Mouse (Mus musculus): ENCODE measurements around the gene Epb41. TPM values are rescaled to one million over a fixed set of nuclear protein-coding genes. Genes with fewer than 3 reads are reported as not detected.

The Epb41 gene
- polyA plus RNA-seq (2014; fragmentation: Nextera tagmentation; extraction: Ambion mirVana): 210 and 230 TPM in 2 replicates

- Histone ChIP-seq H3K4me2 (peak within 1 kb of the TSS; percentile 100), H3K36me3 (ENCODE audit: control insufficient read depth, insufficient read depth, low read length) (no peaks in the 10 kb centered on the region), H3K9ac (ENCODE audit: low read length) (peak within 1 kb of the TSS; percentile 69), H3K4me1 (ENCODE audit: control insufficient read depth, insufficient read depth, low read length) (peaks cover 18% of the 10 kb centered on the region), H3K9me3 (ENCODE audit: control insufficient read depth, low read length) (no peaks in the 10 kb centered on the region), H3K27ac (ENCODE audit: low read depth, low read length) (no peak within 1 kb of the TSS), H3K27me3 (ENCODE audit: control insufficient read depth, insufficient read depth, low read length) (peaks cover 17% of the 10 kb centered on the region), H3K4me3 (ENCODE audit: low read depth, low read length) (peak within 1 kb of the TSS; percentile 72)
- ATAC-seq (ENCODE audit: low FRiP score) (peak; percentile 93), DNase-seq (ENCODE audit: low spot score, missing footprints) (peak; percentile 99)
- WGBS: 2% methylated on average over 47 of the region's 47 CpGs
These were observed at the start of gene Epb41 for GRCm38 (mm10) chr4:132074933-132075769. TSS of gene Epb41 (minus strand) at chr4:132075321.

GRCm38 (mm10) chr4:132123166-132123565 lies 48.0 kb upstream of the Epb41 start:
- H3K36me3 ChIP-seq (ENCODE audit: control insufficient read depth, insufficient read depth, low read length): no peaks in the 10 kb centered on the region
- H3K4me2 ChIP-seq: no peak overlapping the region
- H3K9ac ChIP-seq (ENCODE audit: low read length): no peak overlapping the region
- no peak overlapping the region for H3K27ac ChIP-seq (ENCODE audit: low read depth, low read length)
- no peak for ATAC-seq (ENCODE audit: low FRiP score)
- H3K4me1 ChIP-seq (ENCODE audit: control insufficient read depth, insufficient read depth, low read length): no peaks in the 10 kb centered on the region
- no peak for DNase-seq (ENCODE audit: low spot score, missing footprints)
- no peak overlapping the region for H3K4me3 ChIP-seq (ENCODE audit: low read depth, low read length)
- 84% methylated on average over 1 of the region's 1 CpGs for WGBS
- H3K27me3 ChIP-seq (ENCODE audit: control insufficient read depth, insufficient read depth, low read length): no peaks in the 10 kb centered on the region
- no peaks in the 10 kb centered on the region for H3K9me3 ChIP-seq (ENCODE audit: control insufficient read depth, low read length)

DNA sequence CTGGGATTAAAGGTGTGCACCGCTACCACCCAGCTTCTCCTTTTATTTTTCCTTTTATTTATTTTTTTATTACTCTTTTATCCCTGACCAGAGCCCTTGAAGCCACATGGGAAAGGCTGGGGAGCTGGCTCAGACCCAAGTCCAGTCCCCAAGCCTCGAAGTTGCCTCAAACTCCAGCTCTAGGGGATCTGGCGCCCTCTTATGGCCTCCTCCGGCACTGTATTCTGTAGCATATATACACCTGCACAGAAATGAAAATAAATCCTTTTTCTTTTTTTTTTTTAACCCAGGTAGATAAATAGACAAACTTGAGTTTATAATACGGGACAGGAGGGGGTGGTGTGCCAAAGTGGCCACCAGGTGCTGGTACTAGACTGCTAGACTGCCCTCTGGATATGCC lies 46.6 kb upstream of the Epb41 start:
- ATAC-seq (ENCODE audit: low FRiP score) (no peak), DNase-seq (ENCODE audit: low spot score, missing footprints) (no peak)
- no peaks in the 10 kb centered on the region for H3K4me1 ChIP-seq (ENCODE audit: control insufficient read depth, insufficient read depth, low read length)
- H3K9me3 ChIP-seq (ENCODE audit: control insufficient read depth, low read length): no peaks in the 10 kb centered on the region
- no peaks in the 10 kb centered on the region for H3K36me3 ChIP-seq (ENCODE audit: control insufficient read depth, insufficient read depth, low read length)
- no peak overlapping the region for H3K4me3 ChIP-seq (ENCODE audit: low read depth, low read length)
- no peak overlapping the region for H3K9ac ChIP-seq (ENCODE audit: low read length)
- no peak overlapping the region for H3K4me2 ChIP-seq
- no peaks in the 10 kb centered on the region for H3K27me3 ChIP-seq (ENCODE audit: control insufficient read depth, insufficient read depth, low read length)
- 76% methylated on average over 5 of the region's 5 CpGs for WGBS
- no peak overlapping the region for H3K27ac ChIP-seq (ENCODE audit: low read depth, low read length)

GRCm38 (mm10) chr4:132119566-132119965 lies 44.4 kb upstream of the Epb41 start:
- 81% methylated on average over 9 of the region's 9 CpGs for WGBS
- Histone ChIP-seq H3K4me3 (ENCODE audit: low read depth, low read length) (no peak overlapping the region), H3K27me3 (ENCODE audit: control insufficient read depth, insufficient read depth, low read length) (no peaks in the 10 kb centered on the region), H3K4me1 (ENCODE audit: control insufficient read depth, insufficient read depth, low read length) (no peaks in the 10 kb centered on the region), H3K4me2 (no peak overlapping the region), H3K36me3 (ENCODE audit: control insufficient read depth, insufficient read depth, low read length) (no peaks in the 10 kb centered on the region), H3K9ac (ENCODE audit: low read length) (no peak overlapping the region), H3K9me3 (ENCODE audit: control insufficient read depth, low read length) (no peaks in the 10 kb centered on the region), H3K27ac (ENCODE audit: low read depth, low read length) (no peak overlapping the region)
- ATAC-seq (ENCODE audit: low FRiP score): no peak
- peak; percentile 59 for DNase-seq (ENCODE audit: low spot score, missing footprints)

- Histone ChIP-seq H3K4me2 (no peak overlapping the region), H3K9ac (ENCODE audit: low read length) (no peak overlapping the region), H3K27ac (ENCODE audit: low read depth, low read length) (no peak overlapping the region), H3K9me3 (ENCODE audit: control insufficient read depth, low read length) (no peaks in the 10 kb centered on the region), H3K4me1 (ENCODE audit: control insufficient read depth, insufficient read depth, low read length) (peaks cover 3% of the 10 kb centered on the region), H3K27me3 (ENCODE audit: control insufficient read depth, insufficient read depth, low read length) (no peaks in the 10 kb centered on the region), H3K36me3 (ENCODE audit: control insufficient read depth, insufficient read depth, low read length) (no peaks in the 10 kb centered on the region), H3K4me3 (ENCODE audit: low read depth, low read length) (no peak overlapping the region)
- ATAC-seq (ENCODE audit: low FRiP score) (no peak), DNase-seq (ENCODE audit: low spot score, missing footprints) (no peak)
- 85% methylated on average over 4 of the region's 4 CpGs for WGBS
These were observed 41.2 kb upstream of the Epb41 start for GRCm38 (mm10) chr4:132116315-132116714.

- H3K27me3 ChIP-seq (ENCODE audit: control insufficient read depth, insufficient read depth, low read length): no peaks in the 10 kb centered on the region
- peak overlapping the region; percentile 30; the same call in 1 of the 2 replicates for H3K9ac ChIP-seq (ENCODE audit: low read length)
- peaks cover 11% of the 10 kb centered on the region for H3K4me1 ChIP-seq (ENCODE audit: control insufficient read depth, insufficient read depth, low read length)
- peak overlapping the region; percentile 20; the same call in 1 of the 2 replicates for H3K4me3 ChIP-seq (ENCODE audit: low read depth, low read length)
- no peaks in the 10 kb centered on the region for H3K9me3 ChIP-seq (ENCODE audit: control insufficient read depth, low read length)
- peak overlapping the region; percentile 36 for H3K4me2 ChIP-seq
- no peak overlapping the region for H3K27ac ChIP-seq (ENCODE audit: low read depth, low read length)
- no peak for ATAC-seq (ENCODE audit: low FRiP score)
- 41% methylated on average over 53 of the region's 53 CpGs for WGBS
- no peaks in the 10 kb centered on the region for H3K36me3 ChIP-seq (ENCODE audit: control insufficient read depth, insufficient read depth, low read length)
- DNase-seq (ENCODE audit: low spot score, missing footprints): peak; percentile 91
These were observed 38.4 kb upstream of the Epb41 start for GRCm38 (mm10) chr4:132113411-132114095.

DNA sequence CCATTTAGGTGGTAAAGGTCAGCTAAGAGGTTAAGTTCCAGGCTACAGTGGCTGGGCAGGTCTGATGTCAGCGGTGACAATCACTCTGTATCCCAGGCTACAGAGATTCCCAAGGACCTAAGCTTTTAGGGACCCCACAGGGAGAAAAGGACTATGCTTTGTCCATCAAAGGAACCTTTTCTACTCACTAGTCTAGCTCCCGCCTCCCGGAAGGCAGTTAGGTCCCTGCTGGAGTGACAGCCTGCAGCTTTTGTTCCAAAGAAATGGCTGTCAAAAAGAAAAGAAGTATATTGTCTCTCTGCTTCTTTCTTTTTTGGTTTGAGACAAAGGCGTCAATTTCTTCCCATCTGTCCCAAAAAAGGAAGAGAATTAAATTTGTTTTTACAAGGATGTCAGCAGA lies 36.1 kb upstream of the Epb41 start:
- H3K36me3 ChIP-seq (ENCODE audit: control insufficient read depth, insufficient read depth, low read length): no peaks in the 10 kb centered on the region
- peaks cover 11% of the 10 kb centered on the region for H3K4me1 ChIP-seq (ENCODE audit: control insufficient read depth, insufficient read depth, low read length)
- no peaks in the 10 kb centered on the region for H3K27me3 ChIP-seq (ENCODE audit: control insufficient read depth, insufficient read depth, low read length)
- ATAC-seq (ENCODE audit: low FRiP score) (no peak), DNase-seq (ENCODE audit: low spot score, missing footprints) (peak; percentile 87)
- H3K9me3 ChIP-seq (ENCODE audit: control insufficient read depth, low read length): no peaks in the 10 kb centered on the region
- no peak overlapping the region for H3K4me2 ChIP-seq
- no peak overlapping the region for H3K27ac ChIP-seq (ENCODE audit: low read depth, low read length)
- WGBS: 19% methylated on average over 4 of the region's 4 CpGs
- no peak overlapping the region for H3K9ac ChIP-seq (ENCODE audit: low read length)
- H3K4me3 ChIP-seq (ENCODE audit: low read depth, low read length): no peak overlapping the region

GRCm38 (mm10) chr4:132108221-132108620 lies 33.1 kb upstream of the Epb41 start:
- H3K9me3 ChIP-seq (ENCODE audit: control insufficient read depth, low read length): no peaks in the 10 kb centered on the region
- ATAC-seq (ENCODE audit: low FRiP score) (no peak), DNase-seq (ENCODE audit: low spot score, missing footprints) (peak; percentile 66)
- H3K4me1 ChIP-seq (ENCODE audit: control insufficient read depth, insufficient read depth, low read length): peaks cover 11% of the 10 kb centered on the region
- H3K27me3 ChIP-seq (ENCODE audit: control insufficient read depth, insufficient read depth, low read length): no peaks in the 10 kb centered on the region
- H3K4me2 ChIP-seq: no peak overlapping the region
- H3K9ac ChIP-seq (ENCODE audit: low read length): no peak overlapping the region
- no peaks in the 10 kb centered on the region for H3K36me3 ChIP-seq (ENCODE audit: control insufficient read depth, insufficient read depth, low read length)
- H3K27ac ChIP-seq (ENCODE audit: low read depth, low read length): no peak overlapping the region
- 93% methylated on average over 7 of the region's 7 CpGs for WGBS
- no peak overlapping the region for H3K4me3 ChIP-seq (ENCODE audit: low read depth, low read length)

DNA sequence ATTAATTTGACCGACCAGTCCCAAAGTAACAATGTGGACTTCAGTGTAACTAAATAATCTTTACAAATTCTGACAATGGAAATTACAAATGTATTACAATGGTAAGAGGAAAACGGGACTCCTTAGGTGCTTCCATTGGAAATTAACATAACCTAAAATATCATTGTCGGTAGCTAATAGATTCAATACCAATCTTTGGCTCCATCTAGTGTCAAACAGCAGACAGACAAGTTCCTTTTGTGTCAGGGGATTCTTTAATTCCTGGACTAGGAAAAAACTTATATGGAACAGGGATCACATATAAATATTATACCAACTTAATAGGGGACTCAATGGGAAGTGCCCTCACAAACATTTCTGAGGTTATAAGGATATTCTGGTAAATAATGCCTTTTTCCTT lies 26.0 kb upstream of the Epb41 start:
- Histone ChIP-seq H3K9ac (ENCODE audit: low read length) (no peak overlapping the region), H3K27me3 (ENCODE audit: control insufficient read depth, insufficient read depth, low read length) (no peaks in the 10 kb centered on the region), H3K27ac (ENCODE audit: low read depth, low read length) (no peak overlapping the region), H3K4me1 (ENCODE audit: control insufficient read depth, insufficient read depth, low read length) (no peaks in the 10 kb centered on the region), H3K4me2 (no peak overlapping the region), H3K4me3 (ENCODE audit: low read depth, low read length) (no peak overlapping the region), H3K9me3 (ENCODE audit: control insufficient read depth, low read length) (no peaks in the 10 kb centered on the region), H3K36me3 (ENCODE audit: control insufficient read depth, insufficient read depth, low read length) (no peaks in the 10 kb centered on the region)
- 45% methylated on average over 3 of the region's 3 CpGs for WGBS
- ATAC-seq (ENCODE audit: low FRiP score) (no peak), DNase-seq (ENCODE audit: low spot score, missing footprints) (no peak)

All from midbrain, embryonic 11.5 days (tissue).